Mouse (Mus musculus) duodenum, adult 2 months (tissue): ENCODE data around the gene Olfr589. TPM values are rescaled to one million over a fixed set of nuclear protein-coding genes. Genes with fewer than 3 reads are reported as not detected.

Experiments used
- polyA plus RNA-seq: library from polyadenylated mRNA; depleted of rRNA; stranded (reverse); fragments of >200 nt; gene quantifications from 2 replicates; pipeline ENCODE4 v1.2.3, GENCODE M21; 2012; ENCODE audit warnings: low replicate concordance; rRNA removed

The Olfr589 gene
- polyA plus RNA-seq = not detected in 2 replicates

GRCm38 (mm10) chr7:103156256-103156655 lies at the start of gene Olfr589:
Gene Olfr589, minus strand, starts transcription at chr7:103156356.

GRCm38 (mm10) chr7:103184503-103184902 lies 28.3 kb upstream of the Olfr589 start, which contains the start of gene Olfr592:
Gene Olfr592, plus strand, starts transcription at chr7:103184803.

GRCm38 (mm10) chr7:103178240-103178639 lies 22.1 kb upstream of the Olfr589 start, which contains the start of gene Olfr591:
Gene Olfr591, minus strand, starts transcription at chr7:103178340.

GRCm38 (mm10) chr7:103140579-103140978 lies 15.6 kb downstream of the Olfr589 start, which contains the start of gene Olfr588-ps1:
Gene Olfr588-ps1, plus strand, starts transcription at chr7:103140879.

GRCm38 (mm10) chr7:103125538-103125937 lies 30.6 kb downstream of the Olfr589 start, which contains the start of gene Olfr586:
Gene Olfr586, minus strand, starts transcription at chr7:103125638.

Other genes with a start within 250 kb of the Olfr589 start
- not detected in 2 replicates for gene Olfr571, start 238.8 kb downstream of the Olfr589 start, polyA plus RNA-seq
- gene Olfr572, start 231.9 kb downstream of the Olfr589 start, polyA plus RNA-seq = not detected in 2 replicates
- gene Olfr573-ps1, start 213.8 kb downstream of the Olfr589 start, polyA plus RNA-seq = not detected in 2 replicates
- gene Olfr574, start 207.9 kb downstream of the Olfr589 start, polyA plus RNA-seq = not detected in 2 replicates
- gene Olfr575, start 197.6 kb downstream of the Olfr589 start, polyA plus RNA-seq = not detected in 2 replicates
- not detected in 2 replicates for gene Olfr576, start 193.7 kb downstream of the Olfr589 start, polyA plus RNA-seq
- not detected in 2 replicates for gene Olfr577, start 180.4 kb downstream of the Olfr589 start, polyA plus RNA-seq
- gene Olfr578, start 167.0 kb downstream of the Olfr589 start, polyA plus RNA-seq = not detected in 2 replicates
- not detected in 2 replicates for gene Olfr582, start 118.3 kb downstream of the Olfr589 start, polyA plus RNA-seq
- not detected in 2 replicates for gene Olfr583, start 105.1 kb downstream of the Olfr589 start, polyA plus RNA-seq
- gene Olfr584, start 74.5 kb downstream of the Olfr589 start, polyA plus RNA-seq = not detected in 2 replicates
- gene Olfr585, start 58.6 kb downstream of the Olfr589 start, polyA plus RNA-seq = not detected in 2 replicates
- gene Olfr586, start 30.7 kb downstream of the Olfr589 start, polyA plus RNA-seq = not detected in 2 replicates
- not detected in 2 replicates for gene Olfr588-ps1, start 15.5 kb downstream of the Olfr589 start, polyA plus RNA-seq
- gene Olfr591, start 22.0 kb upstream of the Olfr589 start, polyA plus RNA-seq = not detected in 2 replicates
- gene Olfr592, start 28.4 kb upstream of the Olfr589 start, polyA plus RNA-seq = not detected in 2 replicates
- not detected in 2 replicates for gene Olfr593, start 55.5 kb upstream of the Olfr589 start, polyA plus RNA-seq
- not detected in 2 replicates for gene Olfr594, start 60.6 kb upstream of the Olfr589 start, polyA plus RNA-seq
- gene Usp17ld, start 96.1 kb upstream of the Olfr589 start, polyA plus RNA-seq = not detected in 2 replicates
- gene Olfr596, start 149.3 kb upstream of the Olfr589 start, polyA plus RNA-seq = not detected in 2 replicates
- gene Olfr597, start 160.0 kb upstream of the Olfr589 start, polyA plus RNA-seq = not detected in 2 replicates
- not detected in 2 replicates for gene Olfr598, start 167.2 kb upstream of the Olfr589 start, polyA plus RNA-seq
- gene Olfr599, start 179.6 kb upstream of the Olfr589 start, polyA plus RNA-seq = not detected in 2 replicates
- gene Olfr600, start 193.3 kb upstream of the Olfr589 start, polyA plus RNA-seq = not detected in 2 replicates
- gene Olfr601, start 206.3 kb upstream of the Olfr589 start, polyA plus RNA-seq = not detected in 2 replicates
- gene Olfr603, start 229.8 kb upstream of the Olfr589 start, polyA plus RNA-seq = not detected in 2 replicates